Mouse (Mus musculus): ENCODE results near the gene Lyg2. TPM values are rescaled to one million over a fixed set of nuclear protein-coding genes. Genes with fewer than 3 reads are reported as not detected.

Gene Lyg2
- total and polyA plus RNA-seq, 2 experiments from 2014 or later, result not detected

DNA sequence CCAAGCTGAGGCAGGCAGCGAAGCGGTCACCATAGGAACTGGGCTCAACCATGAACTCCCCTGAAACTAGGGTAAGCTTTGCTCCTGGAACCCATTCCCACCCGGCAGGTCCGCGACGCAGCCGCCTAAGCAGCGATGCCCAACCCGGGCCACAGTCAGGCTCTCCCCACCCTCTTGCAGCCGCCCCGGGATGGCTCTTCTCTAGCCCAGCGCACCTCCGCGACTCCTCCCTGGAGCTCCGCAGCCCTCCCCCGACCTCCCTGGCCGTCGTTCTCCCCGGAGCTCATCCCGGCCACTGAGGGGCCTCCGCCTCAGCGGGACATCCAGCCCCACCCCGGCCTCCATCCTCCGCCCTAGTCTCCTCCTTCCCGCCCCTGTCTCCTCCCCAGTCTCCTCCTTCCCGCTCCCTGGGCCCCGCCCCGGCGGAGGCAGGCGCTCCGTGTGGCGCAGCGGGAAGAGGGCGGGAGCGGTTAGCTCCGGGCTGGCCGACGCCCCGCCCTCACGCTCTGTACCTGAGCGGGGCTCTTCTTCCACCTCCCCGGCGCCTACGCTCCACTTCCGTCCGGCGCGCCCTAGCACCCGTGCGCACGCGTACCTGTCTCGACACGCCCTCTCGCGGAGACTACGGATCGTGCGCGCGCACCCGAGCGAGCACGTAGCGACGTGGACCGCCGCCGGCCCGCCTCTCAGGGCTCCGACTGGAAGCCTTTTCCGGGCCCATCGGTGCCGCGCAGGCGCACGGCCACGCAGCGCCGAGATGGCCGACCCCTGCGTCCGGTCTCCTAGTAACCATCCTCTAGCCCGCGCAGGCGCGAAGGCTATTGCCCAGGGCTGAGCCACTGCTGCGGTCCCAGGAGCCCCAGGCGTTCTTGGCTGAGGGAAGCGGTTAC, 51.5 kb downstream of the Lyg2 start:
- H3K9me3 ChIP-seq (replicated peaks; ENCODE audit: control insufficient read depth, low read length), result no peaks in the 10 kb centered on the region
- ATAC-seq (ENCODE audit: insufficient read depth, low read depth) (peak; percentile 96), DNase-seq (ENCODE audit: low spot score) (peak; percentile 98)
- H3K27me3 ChIP-seq (ENCODE audit: control insufficient read depth, insufficient read depth, low read length), result no peaks in the 10 kb centered on the region
- TF ChIP-seq CTCF (IDR thresholded peaks at IDR 0.05; ENCODE audit: low read depth) (peak; percentile 43), EP300 (IDR thresholded peaks at IDR 0.05; ENCODE audit: low read depth) (no peak)
- peak overlapping the region; percentile 58 for H3K4me3 ChIP-seq (ENCODE audit: low read depth, low read length)
- peak overlapping the region; percentile 91 for H3K4me2 ChIP-seq (ENCODE audit: low read depth, low read length)
- H3K27ac ChIP-seq (ENCODE audit: low read depth), result peak overlapping the region; percentile 92
- under 1% methylated on average over 81 of the region's 90 CpGs for WGBS
- peaks cover 6% of the 10 kb centered on the region; the same call in 1 of the 2 replicates for H3K4me1 ChIP-seq (ENCODE audit: control insufficient read depth, insufficient read depth)
- no peaks in the 10 kb centered on the region for H3K36me3 ChIP-seq (replicated peaks; ENCODE audit: control insufficient read depth, insufficient read depth, low read length)
- peak overlapping the region; percentile 59 for H3K9ac ChIP-seq (replicated peaks; ENCODE audit: low read depth, low read length)

Other genes with a start within 250 kb of the Lyg2 start
- 0.46 and 2.3 TPM in 2 replicates for gene 2010300C02Rik, start 196.4 kb downstream of the Lyg2 start, total RNA-seq (2014; rRNA removed; ENCODE audit: low replicate concordance)
- 0.95 and 1.0 TPM in 2 replicates for gene 2010300C02Rik, start 196.4 kb downstream of the Lyg2 start, polyA plus RNA-seq (2015; fragmentation: Nextera tagmentation; extraction: Ambion mirVana)
- 1.5 and 3.7 TPM in 2 replicates for gene Tsga10, start 50.1 kb downstream of the Lyg2 start, total RNA-seq (2014; rRNA removed; ENCODE audit: low replicate concordance)
- gene Tsga10, start 50.1 kb downstream of the Lyg2 start, polyA plus RNA-seq (2015; fragmentation: Nextera tagmentation; extraction: Ambion mirVana), result 3.1 and 3.6 TPM in 2 replicates
- gene Lipt1, start 44.8 kb downstream of the Lyg2 start, total RNA-seq (2014; rRNA removed; ENCODE audit: low replicate concordance), result 6.9 and 8.9 TPM in 2 replicates
- 10.4 and 12.0 TPM in 2 replicates for gene Lipt1, start 44.8 kb downstream of the Lyg2 start, polyA plus RNA-seq (2015; fragmentation: Nextera tagmentation; extraction: Ambion mirVana)
- 0.34 and 1.3 TPM in 2 replicates for gene Mitd1, start 26.1 kb downstream of the Lyg2 start, total RNA-seq (2014; rRNA removed; ENCODE audit: low replicate concordance)
- 8.6 and 9.0 TPM in 2 replicates for gene Mitd1, start 26.1 kb downstream of the Lyg2 start, polyA plus RNA-seq (2015; fragmentation: Nextera tagmentation; extraction: Ambion mirVana)
- 156 and 175 TPM in 2 replicates for gene Mrpl30, start 26.0 kb downstream of the Lyg2 start, total RNA-seq (2014; rRNA removed; ENCODE audit: low replicate concordance)
- 478 and 500 TPM in 2 replicates for gene Mrpl30, start 26.0 kb downstream of the Lyg2 start, polyA plus RNA-seq (2015; fragmentation: Nextera tagmentation; extraction: Ambion mirVana)
- not detected in 2 replicates for gene Lyg1, start 41.3 kb upstream of the Lyg2 start, total RNA-seq (2014; rRNA removed; ENCODE audit: low replicate concordance)
- gene Lyg1, start 41.3 kb upstream of the Lyg2 start, polyA plus RNA-seq (2015; fragmentation: Nextera tagmentation; extraction: Ambion mirVana), result not detected in 2 replicates
- gene Txndc9, start 81.4 kb upstream of the Lyg2 start, total RNA-seq (2014; rRNA removed; ENCODE audit: low replicate concordance), result 16.9 and 21.9 TPM in 2 replicates
- gene Txndc9, start 81.4 kb upstream of the Lyg2 start, polyA plus RNA-seq (2015; fragmentation: Nextera tagmentation; extraction: Ambion mirVana), result 98.0 and 108 TPM in 2 replicates
- 10.4 and 17.8 TPM in 2 replicates for gene Eif5b, start 81.5 kb upstream of the Lyg2 start, total RNA-seq (2014; rRNA removed; ENCODE audit: low replicate concordance)
- 14.4 and 15.0 TPM in 2 replicates for gene Eif5b, start 81.5 kb upstream of the Lyg2 start, polyA plus RNA-seq (2015; fragmentation: Nextera tagmentation; extraction: Ambion mirVana)
- gene Rev1, start 213.3 kb upstream of the Lyg2 start, total RNA-seq (2014; rRNA removed; ENCODE audit: low replicate concordance), result 5.6 and 13.3 TPM in 2 replicates
- gene Rev1, start 213.3 kb upstream of the Lyg2 start, polyA plus RNA-seq (2015; fragmentation: Nextera tagmentation; extraction: Ambion mirVana), result 9.0 and 10.3 TPM in 2 replicates